Mouse (Mus musculus) ovary, adult 18-20 months (tissue): ENCODE results near the gene Ints5.
"Not testable (repeated sequence)": the region's sequence is repeated elsewhere in the genome, so short reads cannot be mapped to it uniquely, and the experiment has no call there.

Experiments
- DNase-seq: peaks from one replicate; pipeline ENCODE4 v3.0.0; 2022; ENCODE audit warnings: low spot score, mixed read lengths

Gene Ints5

DNA sequence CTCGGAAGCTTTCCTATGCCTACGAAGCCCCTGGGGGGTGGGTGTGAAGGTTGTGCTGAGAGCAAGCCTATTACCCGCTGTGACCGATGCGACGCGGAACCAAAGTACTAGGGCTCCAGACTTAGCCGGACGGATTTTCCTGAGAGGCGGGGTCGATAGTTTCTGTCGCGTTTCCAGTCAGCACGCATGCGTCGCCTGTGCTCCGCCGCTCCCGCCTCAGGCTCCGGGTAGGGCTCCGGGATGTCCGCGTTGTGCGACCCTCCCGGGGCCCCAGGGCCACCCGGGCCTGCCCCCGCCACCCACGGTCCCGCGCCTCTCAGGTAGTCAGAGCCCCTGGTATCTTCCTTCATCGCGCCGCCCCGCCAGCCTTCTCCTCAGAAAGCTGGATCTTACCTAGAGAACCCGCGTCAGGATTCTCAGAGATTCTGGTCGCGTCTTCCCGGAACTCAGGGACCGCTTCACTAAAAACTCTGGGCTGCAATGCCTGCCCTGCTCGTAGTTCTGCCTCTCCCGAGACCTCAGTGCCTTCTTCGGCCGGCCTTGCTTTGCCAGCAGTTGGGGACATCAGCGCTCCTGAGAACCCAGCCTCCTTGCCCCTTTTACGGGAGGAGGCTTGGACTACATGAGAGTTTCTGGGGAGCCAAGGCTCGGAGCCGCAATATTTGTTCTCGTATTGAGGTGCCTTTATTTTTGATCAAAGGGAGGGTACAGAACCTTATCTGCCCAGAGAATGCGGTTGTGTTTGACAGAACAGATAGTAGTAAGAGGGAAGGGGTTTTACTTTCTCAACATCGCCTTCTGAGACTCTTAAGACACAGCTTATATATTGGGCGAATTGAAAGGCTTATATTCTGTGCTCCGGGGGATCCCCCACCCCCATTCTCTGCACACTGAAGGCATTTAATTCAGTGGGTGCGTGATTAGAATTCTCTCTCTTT lies at the start of gene Ints5:
Gene Ints5 (plus strand): TSS at position 177 of the 938 bp plus-strand sequence.
- DNase-seq, result peak; percentile 63

- no peak for DNase-seq
These were observed 48.3 kb upstream of the Ints5 start for GRCm38 (mm10) chr19:8844371-8845129.

- no peak for DNase-seq
These were observed 44.4 kb upstream of the Ints5 start for GRCm38 (mm10) chr19:8848356-8848755.

GRCm38 (mm10) chr19:8850402-8850901 lies 42.4 kb upstream of the Ints5 start, which contains the start of gene Lrrn4cl:
TSS of gene Lrrn4cl (plus strand) at chr19:8850768.
- no peak for DNase-seq

DNA sequence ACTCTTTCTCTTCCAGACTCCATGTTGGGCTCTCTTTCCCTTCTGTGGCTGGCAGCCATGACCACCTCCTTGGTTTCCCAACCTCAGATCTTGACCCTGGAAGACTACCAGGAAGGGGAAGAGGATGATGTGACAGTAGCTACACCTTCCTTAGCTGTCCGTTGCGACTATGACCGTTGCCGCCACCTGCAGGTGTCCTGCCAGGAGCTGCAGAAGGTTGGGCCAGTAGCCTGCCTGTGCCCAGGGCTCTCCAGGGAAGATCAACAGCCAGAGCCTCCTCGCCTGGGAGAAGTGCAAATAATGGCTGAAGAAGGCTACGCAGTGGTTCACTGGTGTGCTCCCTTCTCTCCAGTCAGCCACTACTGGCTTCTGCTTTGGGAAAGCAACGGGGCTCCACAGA lies 41.2 kb upstream of the Ints5 start:
- DNase-seq, result no peak

GRCm38 (mm10) chr19:8852236-8852928 lies 40.4 kb upstream of the Ints5 start:
- DNase-seq, result no peak

GRCm38 (mm10) chr19:8853117-8853516 lies 39.7 kb upstream of the Ints5 start:
- DNase-seq, result no peak

GRCm38 (mm10) chr19:8857689-8858088 lies 35.1 kb upstream of the Ints5 start:
- DNase-seq, result no peak

GRCm38 (mm10) chr19:8859018-8859417 lies 33.8 kb upstream of the Ints5 start:
- no peak for DNase-seq

GRCm38 (mm10) chr19:8864265-8864664 lies 28.5 kb upstream of the Ints5 start:
- no peak for DNase-seq

DNA sequence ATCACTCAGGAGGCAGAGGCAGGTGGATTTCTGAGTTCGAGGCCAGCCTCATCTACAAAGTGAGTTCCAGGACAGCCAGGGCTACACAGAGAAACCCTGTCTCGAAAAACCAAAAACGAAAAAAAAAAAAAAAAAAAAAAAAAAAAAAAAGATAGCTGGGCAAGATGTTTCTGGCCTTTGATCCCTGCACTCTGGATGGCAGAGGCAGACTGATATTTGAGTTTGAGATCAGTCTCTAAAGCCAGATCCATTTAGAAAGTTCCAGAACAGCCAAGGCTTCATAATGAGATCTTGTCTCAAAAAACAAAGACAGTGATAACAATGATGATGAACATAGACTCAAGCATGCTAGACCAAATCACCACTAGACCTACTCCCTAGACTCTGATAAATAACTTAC lies 22.4 kb upstream of the Ints5 start:
- DNase-seq, result not testable (repeated sequence)

- no peak for DNase-seq
These were observed 22.0 kb upstream of the Ints5 start for GRCm38 (mm10) chr19:8870838-8871237.

DNA sequence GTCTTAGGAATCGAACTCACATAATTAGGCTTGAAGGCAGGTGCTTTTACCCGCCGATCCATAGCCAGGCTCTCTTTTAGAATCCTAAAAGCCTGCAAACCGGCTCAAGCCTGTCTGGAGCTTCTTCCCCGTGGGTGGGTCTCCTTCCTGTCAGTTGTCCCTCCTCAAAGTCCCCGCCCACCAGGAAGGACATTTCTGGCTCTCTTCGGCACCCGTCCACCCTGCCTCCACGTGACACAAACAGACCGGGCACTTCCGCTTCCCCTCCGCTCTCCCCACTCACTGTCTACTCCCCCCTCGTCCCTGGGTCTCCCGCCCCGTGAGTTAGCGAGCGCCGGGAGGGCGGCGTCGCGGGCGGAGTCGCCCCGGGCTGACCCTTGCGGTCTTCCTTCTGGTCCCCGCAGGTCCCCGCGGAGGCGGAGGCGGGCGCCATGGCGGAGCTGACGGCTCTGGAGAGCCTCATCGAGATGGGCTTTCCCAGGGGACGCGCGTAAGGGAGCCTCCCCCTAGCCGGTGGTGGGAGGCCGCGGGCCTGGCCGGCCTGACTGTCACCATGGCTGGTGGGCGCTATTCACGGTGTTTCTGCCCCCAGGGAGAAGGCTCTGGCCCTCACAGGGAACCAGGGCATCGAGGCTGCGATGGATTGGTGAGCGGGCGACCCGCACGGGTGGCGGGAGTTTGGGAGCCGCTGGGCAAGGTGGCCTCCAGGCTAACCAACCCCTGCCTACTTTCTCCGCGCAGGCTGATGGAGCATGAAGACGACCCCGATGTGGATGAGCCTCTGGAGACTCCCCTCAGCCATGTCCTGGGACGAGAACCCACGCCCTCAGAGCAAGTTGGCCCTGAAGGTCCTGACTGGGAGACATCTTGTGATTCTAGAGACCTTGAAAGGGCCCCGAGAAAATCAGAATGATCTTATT lies 21.3 kb upstream of the Ints5 start, which contains the start of gene Ubxn1:
Gene Ubxn1 (plus strand): TSS at position 230 of the 920 bp plus-strand sequence.
- DNase-seq, result peak; percentile 98

DNA sequence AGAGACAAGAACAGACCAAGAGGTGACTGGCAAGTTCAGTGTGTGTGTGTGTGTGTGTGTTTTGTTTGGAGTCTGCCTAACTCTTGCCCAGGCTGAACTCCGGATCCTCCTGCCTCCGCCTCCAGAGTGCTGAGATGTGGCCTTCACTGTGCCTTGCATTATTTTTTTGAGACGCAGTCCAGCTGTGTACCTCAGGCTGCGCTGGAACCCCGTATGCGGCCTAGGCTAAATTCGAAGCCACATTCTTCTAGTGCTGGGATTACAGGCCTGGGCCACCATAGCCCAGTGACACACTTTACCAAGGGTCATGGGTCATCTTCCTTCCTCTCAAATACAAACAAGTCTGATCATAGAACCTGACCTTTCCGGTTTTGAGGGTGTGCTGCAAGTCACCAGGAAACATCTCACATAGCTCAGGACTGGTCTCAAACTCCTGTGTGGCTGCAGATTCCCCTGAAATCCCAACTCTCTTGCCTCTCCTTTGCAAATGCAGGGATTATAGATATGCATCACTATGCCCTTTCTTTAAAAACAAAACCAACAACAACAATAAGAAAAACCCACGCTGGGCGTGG lies 20.5 kb upstream of the Ints5 start:
- no peak for DNase-seq

- no peak for DNase-seq
These were observed 17.8 kb upstream of the Ints5 start for GRCm38 (mm10) chr19:8875031-8875430.

GRCm38 (mm10) chr19:8880311-8881033 lies 12.3 kb upstream of the Ints5 start, which contains the start of gene Uqcc3:
TSS of gene Uqcc3 (minus strand) at chr19:8880923.
- peak; percentile 87 for DNase-seq

DNA sequence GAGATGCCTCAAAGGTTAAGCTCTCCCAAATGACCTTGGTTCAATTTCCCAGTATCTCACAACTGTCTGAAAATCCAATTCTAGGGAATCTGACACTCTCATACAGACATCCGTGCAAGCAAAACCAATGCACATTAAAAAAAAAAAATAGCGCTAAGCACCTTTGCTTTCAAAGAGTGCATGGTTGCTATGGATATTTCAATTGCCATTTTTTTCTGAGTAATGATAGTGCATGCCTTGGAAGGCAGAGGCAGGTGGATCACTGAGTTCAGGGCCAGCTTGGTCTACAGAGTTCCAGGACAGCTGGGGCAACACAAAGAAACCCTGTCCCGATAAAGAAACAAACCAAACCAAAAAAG lies 11.8 kb upstream of the Ints5 start:
- DNase-seq, result no peak

- no peak for DNase-seq
These were observed 9.2 kb upstream of the Ints5 start, which contains the start of the genes Lbhd1 and Gm49403 for GRCm38 (mm10) chr19:8883616-8884015. TSS of gene Lbhd1 (plus strand) at chr19:8883732. TSS of gene Gm49403 (plus strand) at chr19:8883930.

GRCm38 (mm10) chr19:8886916-8887584 lies 5.8 kb upstream of the Ints5 start:
- DNase-seq, result no peak
